Mouse (Mus musculus) v-Abl transformed pro-B cells (cell line): Measurements from ENCODE around the gene Rhox4c.
"Not testable (repeated sequence)": the region's sequence is repeated elsewhere in the genome, so short reads cannot be mapped to it uniquely, and the experiment has no call there.

Experiments used
- in situ Hi-C, 2 experiments: fragments of 400-800 bp; cut with MboI; formaldehyde crosslinking; loops; one replicate each; pipeline ENCODE4 v1.15.1; 2025; ENCODE audit not compliant: unreplicated experiment in 2 of 2

Gene Rhox4c

GRCm38 (mm10) chrX:37480037-37480436, at the start of gene Rhox4c:
Rhox4c (plus strand) TSS chrX:37480337.
- in situ Hi-C loops = not testable (repeated sequence)

DNA sequence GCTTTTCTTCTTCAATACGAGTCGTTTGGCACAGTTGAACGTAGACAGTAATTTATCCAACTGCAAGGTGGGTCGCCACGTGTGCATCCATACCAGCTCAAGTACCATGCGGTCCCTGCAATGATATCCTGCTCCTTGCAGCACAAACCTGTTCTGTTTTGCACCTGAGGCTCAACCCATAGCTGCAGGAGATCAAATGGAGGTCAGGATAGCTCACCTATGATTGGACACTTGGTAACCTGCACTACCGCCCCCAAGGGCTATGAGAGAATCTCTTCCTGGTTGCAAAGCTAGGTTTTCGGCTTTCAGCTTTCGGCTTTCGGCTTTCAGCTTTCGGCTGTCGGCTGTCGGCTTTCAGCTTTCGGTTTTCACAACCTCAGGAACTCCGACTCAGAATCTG, 47.9 kb upstream of the Rhox4c start, which contains the start of gene Rhox4b:
Gene Rhox4b, plus strand, starts transcription at position 301 of the 400 bp plus-strand sequence.
- in situ Hi-C loops = not testable (repeated sequence)

DNA sequence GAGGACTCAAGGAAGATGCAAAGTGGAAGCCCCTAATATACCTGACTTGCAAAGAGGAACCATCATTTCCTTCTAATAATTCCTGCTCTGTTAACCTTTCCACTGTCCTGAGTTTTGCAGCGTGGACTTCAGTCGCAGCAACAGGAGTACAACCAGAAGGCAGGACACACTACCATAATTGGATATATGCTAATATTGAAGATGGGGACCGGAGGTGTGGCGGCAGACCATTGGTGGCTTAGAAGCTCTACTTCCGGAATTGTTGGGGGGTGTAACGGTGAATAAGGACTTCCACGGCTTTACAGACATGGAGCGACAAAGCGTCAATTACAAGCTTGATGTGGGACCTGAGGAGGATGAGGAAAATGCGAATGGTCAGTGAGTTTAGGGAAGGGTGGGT, 26.8 kb upstream of the Rhox4c start, which contains the start of gene Rhox2c:
Gene Rhox2c, plus strand, starts transcription at position 301 of the 400 bp plus-strand sequence.
- in situ Hi-C loops = not testable (repeated sequence)

GRCm38 (mm10) chrX:37458285-37458684, 21.9 kb upstream of the Rhox4c start, which contains the start of gene Rhox3c:
Rhox3c (plus strand) TSS chrX:37458585.
- in situ Hi-C loops = not testable (repeated sequence)

- in situ Hi-C loops = not testable (repeated sequence)
Measured at GRCm38 (mm10) chrX:37514059-37514458, 33.9 kb downstream of the Rhox4c start, which contains the start of gene Rhox4d. Rhox4d (plus strand) TSS chrX:37514359.

GRCm38 (mm10) chrX:37530152-37530551, 50.0 kb downstream of the Rhox4c start, which contains the start of gene Rhox2e:
Rhox2e (plus strand) TSS chrX:37530452.
- in situ Hi-C loops = not testable (repeated sequence)
